Mouse (Mus musculus) c-Kit-negative CD71-positive TER-119-positive erythroid progenitor cells, embryonic 14.5 days (primary cell): Measurements from ENCODE around the gene Sstr3.
A peak's percentile ranks its signal among the peaks of the same experiment; 100 is the strongest.

Experiments used
- DNase-seq: peaks from one replicate; pipeline ENCODE4 v3.0.0-alpha.2; 2013; ENCODE audit warnings: low read depth, low spot score

The Sstr3 gene

GRCm38 (mm10) chr15:78530671-78531450, 13.6 kb downstream of the Sstr3 start, which contains the start of gene C1qtnf6:
Gene C1qtnf6, minus strand, starts transcription at chr15:78531416.
- DNase-seq = no peak

- no peak for DNase-seq
Observed at GRCm38 (mm10) chr15:78530141-78530540, 14.3 kb downstream of the Sstr3 start.

DNA sequence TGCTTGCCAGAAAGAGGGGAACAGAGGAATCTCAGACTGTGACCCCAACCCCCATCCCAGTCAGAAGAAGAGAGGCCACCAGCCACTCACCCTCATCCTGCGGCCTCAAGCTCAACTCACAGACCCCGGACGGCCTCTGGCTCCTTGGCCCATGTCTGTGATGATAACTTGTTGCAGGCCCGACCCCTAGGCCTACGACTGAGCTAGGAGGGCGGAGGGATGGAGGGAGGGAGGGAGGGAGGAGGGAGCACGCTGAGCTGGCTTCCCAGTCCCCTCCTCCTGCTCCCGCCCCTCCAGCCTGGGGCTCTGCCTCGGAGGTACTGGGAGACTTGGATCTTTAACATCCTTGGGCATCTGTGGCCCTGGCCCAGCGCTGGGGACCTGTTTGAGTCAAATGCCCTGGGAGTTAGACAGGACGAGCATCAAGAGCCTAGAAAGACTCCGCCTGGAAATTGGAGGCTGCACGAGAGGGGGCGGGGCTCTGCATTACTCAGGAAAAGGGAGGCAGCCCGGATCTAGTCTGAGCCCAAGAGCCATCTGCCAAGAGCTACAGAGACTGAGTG, 15.0 kb downstream of the Sstr3 start:
- DNase-seq = no peak

GRCm38 (mm10) chr15:78528726-78529411, 15.6 kb downstream of the Sstr3 start:
- no peak for DNase-seq

DNA sequence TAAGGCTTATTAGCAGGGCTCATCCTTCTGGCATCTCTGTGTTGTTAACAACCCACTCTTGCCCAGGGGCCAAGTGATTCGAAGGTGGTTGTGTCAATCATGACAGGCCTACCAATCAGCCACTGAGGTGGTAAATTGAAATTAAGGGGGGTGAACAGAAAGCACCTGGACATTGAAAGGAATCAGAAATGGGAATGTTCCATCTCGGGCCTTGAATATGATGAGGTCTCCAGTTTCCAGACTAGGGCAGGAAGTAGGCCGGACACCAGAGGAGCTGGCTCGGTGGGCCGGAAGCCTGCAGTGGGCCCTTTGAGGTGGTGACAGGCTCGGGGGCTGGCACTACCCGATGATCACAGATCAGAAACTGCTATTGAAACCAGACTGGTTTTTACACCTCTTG, 16.5 kb downstream of the Sstr3 start:
- no peak for DNase-seq

GRCm38 (mm10) chr15:78524163-78524562, 20.3 kb downstream of the Sstr3 start:
- DNase-seq = no peak

DNA sequence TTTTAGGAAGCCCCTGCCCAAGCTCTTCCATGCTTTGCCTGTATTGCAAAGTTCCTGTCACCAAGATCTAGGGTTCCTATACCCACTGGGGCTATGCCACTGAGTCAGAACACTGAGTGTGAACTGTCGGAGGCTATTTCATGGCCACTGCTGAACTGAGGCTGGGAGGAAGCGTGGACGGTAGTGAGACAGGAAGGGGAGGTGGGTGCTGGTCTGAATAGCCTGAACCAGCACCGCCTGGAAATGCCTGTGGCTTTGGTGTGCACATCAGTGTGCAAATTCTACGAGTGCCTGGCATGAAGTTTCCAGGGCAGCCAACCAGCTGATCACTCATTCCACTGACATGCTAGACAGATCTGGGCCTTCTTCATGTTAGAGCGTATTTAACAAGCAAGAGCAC, 22.6 kb downstream of the Sstr3 start:
- no peak for DNase-seq

- DNase-seq = no peak
Observed at GRCm38 (mm10) chr15:78521331-78521730, 23.2 kb downstream of the Sstr3 start.

DNA sequence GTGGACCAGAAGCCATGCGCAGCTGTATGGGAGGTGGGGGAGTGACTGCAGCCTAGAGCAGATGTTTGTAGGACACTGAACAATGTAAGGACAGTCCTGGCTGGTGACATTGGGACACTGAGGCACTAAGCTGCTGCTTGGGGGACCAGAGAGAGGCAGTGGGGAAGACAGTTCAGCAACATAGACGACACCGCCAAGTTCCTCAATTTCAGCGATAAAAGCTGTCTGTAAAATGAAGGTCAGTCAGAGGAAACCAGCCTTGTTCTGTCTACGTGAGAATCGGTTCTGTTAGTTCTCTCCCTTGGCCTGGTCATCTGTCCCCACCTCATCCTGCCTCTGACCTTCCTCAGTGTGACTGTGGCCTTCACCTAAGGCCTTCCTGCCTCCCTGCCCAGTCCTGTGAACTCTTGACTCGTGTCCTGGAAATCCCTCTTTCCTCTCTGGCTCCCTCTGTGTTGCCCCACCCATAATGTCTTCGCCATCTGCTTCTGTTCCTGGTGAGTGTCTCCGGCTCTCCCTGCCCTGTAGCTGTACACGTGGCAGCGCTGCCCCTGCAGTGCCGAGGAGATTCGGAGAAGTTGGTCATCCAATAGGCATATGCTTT, 24.3 kb downstream of the Sstr3 start:
- DNase-seq = no peak

DNA sequence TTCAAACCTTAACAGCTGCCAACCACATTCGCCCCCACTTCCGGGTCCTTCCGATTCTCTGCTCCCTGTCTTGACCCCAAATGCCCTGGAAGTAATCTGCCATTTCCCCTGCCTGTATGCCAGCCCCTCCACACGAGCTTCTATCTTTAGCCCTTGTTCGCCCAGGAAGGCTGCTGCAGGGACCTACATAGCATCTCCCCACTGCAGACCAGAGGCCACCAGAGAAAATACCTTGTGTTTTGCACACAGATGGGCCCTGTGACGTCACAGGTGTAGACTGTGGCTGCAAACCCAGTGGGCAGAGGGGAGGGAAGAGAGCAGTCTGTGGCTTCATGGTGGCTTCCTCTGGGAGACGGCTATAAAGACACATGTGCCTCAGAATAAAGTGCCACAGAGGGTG, 26.3 kb downstream of the Sstr3 start:
- no peak for DNase-seq

DNA sequence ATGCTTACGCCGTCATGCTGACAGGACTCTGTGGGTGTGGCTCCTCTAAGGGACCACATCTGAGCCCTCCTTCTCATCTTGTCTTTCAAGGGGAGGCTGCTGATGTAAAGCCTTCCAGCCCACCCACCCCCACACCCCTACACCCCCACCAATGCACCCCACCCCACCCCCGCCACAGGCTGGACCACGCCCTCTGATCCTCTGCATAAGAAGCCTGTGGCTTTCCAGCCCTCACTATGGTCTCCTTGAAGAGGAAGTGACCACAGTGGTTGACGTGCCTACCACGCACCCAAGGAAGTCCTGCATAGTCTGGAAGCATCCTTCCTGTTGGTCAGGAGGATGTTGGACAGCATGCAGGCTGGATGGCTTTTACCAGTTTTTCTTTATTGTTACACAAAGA, 28.7 kb downstream of the Sstr3 start:
- DNase-seq = no peak

DNA sequence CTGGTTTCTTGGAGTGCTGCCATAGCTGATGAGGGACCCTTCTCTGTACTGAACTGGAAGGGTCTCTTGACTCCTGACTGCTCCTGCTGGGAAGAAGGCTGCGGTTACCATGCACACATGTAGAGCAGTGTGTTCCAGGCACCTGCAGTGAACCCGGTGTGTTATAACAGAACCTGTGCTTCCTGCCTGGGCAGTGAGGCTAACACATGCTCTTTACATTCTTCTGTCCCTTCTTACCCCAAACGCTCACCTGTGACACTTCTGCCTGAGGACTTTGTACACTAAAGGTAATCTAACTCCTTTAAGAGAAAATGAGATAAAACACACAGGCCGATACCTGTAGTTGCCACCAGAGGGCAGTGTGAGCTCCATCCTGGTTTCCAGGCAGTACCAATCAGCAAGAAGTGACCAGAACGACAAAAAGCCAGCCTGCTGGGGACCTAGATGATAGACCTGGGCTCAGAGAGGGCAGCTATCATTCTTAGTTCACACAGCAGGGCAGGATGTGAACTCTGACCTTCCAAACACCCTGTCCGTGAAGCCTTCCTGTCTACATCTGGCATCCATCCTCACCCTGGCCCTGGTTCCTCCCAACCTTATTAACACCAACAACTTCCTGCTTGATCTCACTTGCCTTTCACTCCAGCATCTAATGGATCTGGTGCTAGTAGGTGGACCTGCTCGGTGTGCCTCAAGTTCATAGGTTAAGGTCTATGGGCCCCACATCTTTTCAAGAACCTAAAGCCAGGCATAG, 29.9 kb downstream of the Sstr3 start:
- DNase-seq = peak; percentile 42

DNA sequence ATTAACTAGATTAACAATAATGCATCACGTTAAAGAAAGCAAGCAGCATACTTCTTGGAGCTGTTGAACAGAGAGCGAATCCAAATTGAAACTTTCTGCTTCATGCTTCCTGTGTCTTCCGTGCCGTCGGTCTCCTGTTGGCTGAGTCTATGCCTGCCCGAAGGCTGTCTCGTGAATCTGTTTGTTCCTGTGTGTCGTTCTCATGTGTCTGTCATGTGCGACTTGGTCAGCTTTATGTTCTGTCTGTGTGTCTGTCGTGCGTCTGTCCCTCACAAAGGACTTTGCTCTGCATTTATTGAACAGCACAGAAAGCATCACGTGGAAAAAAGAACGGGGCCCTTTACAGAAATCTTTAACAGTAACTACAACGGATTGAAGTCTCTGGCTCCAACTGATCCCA, 31.5 kb downstream of the Sstr3 start:
- no peak for DNase-seq

DNA sequence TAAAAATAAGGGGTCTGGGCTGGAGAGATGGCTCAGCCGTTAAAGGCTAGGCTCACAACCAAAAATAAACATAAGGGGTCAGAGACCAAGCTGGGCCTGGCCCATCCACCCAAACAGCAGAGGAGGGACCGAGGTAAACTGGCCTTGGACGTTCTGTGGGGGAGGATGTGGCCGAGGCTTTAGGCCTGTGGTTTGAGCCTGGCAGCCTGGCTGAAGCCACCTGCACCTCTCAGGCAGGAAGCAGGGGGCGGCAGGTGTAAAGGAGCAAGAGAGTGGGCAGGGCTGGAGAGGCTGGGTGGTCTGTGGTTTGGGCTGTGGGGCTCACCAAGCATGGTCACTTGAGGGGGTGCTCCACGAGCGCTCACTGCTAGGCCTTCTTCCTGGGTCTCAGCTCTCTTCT, 32.5 kb downstream of the Sstr3 start:
- no peak for DNase-seq

DNA sequence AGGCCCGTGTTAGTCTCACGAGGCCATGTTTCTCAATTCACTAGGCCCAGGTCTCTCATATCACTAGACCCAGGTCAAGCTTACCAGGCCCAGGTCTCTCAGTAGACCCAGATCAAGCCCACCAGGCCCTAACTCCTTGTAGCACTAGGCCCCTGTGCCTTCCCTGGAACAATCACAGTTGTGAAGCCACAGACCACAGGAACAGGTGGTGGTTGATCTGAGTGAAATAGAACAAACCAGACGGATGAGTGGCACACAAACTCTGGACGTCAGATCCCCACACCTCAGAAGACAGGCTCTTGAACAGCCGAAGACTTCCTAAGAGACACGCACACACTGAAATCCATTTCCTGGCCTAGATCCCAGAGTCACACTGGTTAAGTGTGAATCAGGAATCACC, 33.7 kb downstream of the Sstr3 start:
- no peak for DNase-seq

DNA sequence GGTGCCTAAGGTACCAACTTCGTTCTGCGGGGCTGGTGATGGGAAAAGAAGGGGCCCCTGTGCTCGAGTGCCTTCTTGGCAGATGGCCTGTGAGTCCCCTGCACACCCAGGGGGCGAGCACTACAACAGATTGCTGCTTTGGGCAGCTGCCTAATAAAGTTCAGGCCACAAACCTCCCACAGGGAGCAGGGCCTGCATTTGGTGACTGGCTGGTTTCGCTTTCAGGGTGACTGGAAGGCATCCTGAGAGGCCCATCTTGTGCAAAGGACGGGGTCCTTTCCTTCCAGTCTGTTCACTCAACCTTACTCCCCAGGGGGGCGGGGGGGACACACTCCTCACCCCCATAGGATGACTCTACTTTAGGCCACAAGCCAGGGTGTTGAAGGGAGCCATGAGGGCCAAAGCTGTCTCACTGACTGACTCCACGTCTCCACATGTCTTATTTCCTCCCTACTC, 34.3 kb downstream of the Sstr3 start:
- DNase-seq = no peak

DNA sequence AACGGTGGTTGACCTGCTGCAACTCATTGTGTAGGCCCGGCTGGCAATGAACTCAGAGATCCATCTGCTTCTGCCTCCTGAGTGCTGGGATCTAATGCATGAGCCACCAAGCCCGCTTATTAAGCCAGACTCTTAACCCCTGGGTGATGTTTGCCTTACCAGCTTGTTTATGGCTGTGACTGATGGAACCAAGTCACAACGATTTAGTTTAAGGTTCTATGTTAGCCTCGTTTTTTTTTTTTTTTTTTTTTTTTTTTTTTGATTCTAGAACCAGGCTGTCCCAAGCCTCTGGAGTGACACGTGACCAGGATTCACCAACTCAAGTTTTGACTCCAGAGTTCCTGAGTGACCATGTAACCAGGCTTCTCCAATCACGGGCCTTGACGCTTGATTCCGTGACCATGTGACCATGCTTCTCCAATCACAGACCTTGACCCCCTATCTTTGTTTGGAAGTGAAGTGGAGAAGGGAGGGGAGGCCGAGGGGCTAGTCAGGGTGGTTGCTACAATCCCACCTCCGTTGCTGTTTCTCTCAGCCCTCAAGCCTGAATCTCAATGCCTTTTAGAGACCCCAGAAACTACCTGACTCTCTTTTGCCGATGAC, 35.1 kb downstream of the Sstr3 start:
- DNase-seq = no peak

- DNase-seq = no peak
Observed at GRCm38 (mm10) chr15:78508443-78508842, 36.0 kb downstream of the Sstr3 start.

GRCm38 (mm10) chr15:78505541-78505940, 38.9 kb downstream of the Sstr3 start:
- DNase-seq = no peak

GRCm38 (mm10) chr15:78504816-78505215, 39.7 kb downstream of the Sstr3 start:
- DNase-seq = no peak

DNA sequence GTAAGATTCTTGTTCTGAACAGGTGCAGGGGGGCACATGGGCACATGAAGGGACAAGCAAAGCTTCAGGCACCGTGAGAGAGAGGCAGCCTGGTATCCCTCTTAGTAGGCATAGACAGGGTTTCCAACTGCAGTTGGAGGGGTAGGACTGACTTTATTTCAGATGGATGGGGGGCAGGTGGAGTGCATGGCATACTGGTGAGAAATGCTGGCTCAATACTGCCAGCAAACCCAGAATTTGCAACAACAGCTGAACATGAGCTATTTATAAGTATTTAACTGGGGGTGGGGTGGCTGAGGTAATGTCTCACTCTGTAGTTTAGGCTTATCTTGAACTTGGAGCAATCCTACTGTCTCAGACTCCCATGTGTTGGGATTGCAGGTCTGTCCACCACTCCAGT, 40.5 kb downstream of the Sstr3 start:
- no peak for DNase-seq
